In the genomic region with DNA sequence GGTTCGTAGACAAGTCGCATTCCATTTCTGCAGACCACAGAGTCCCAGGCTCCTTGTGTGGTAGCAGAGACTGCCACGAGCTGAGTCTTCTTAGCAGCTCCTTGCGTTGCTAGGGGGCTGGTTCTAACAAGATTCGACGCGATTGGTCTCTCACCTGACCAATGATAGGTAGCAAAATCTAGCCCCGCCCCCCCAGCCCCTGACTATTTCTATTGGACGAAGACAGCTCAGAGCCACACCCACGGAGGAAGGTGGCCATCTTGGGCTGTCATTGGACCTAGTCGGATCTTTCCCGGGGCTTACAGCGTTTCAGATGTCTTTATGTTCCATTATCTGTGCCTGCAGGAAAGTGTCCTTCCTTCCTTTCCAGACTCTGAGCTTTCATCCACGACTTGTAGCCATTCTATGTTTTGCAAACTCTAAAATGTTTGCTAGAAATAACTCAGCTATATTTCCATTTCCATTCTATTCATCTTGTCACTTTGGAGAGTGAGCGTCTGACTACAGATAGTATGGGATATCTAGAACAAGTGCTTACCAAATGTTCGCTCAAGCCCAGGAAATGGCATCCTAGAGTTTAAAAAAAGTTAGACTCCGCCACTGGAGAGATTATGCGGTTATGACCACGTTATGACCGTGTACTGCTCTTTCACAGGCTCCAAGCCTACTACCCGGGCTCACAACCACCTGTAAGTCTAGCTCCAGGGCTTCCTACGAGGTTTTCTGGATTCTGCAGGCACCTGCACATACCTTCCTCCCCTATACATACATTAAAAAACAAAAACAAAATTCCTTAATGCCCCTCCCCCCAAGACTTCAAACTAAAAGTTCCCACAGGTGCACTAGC, we compare ENCODE assay signal across 7 mouse cellular contexts. TPM values are rescaled to one million over a fixed set of nuclear protein-coding genes. Genes with fewer than 3 reads are reported as not detected.
DNase-seq lines count a peak whose midpoint lies in the region; ATAC-seq and TF ChIP-seq lines count a peak whose summit lies in the region.

No protein-coding gene starts in this region.

- H3K9ac ChIP-seq in limb, embryonic 14.5 days (ENCODE audit: low read depth, low read length, severe bottlenecking), result peak overlapping the region; percentile 44
- peak overlapping the region; percentile 53 for H3K9ac ChIP-seq in midbrain, embryonic 16.5 days (ENCODE audit: low read depth, low read length)

- no peaks in the 10 kb centered on the region for H3K27me3 ChIP-seq in limb, embryonic 14.5 days (ENCODE audit: control insufficient read depth, insufficient read depth, low read length)
- H3K27me3 ChIP-seq in midbrain, embryonic 16.5 days (ENCODE audit: control insufficient read depth, insufficient read depth, low read depth, low read length), result no peaks in the 10 kb centered on the region

- peaks cover 3% of the 10 kb centered on the region; the same call in 1 of the 2 replicates for H3K4me1 ChIP-seq in limb, embryonic 14.5 days (ENCODE audit: control insufficient read depth, insufficient read depth, low read length)
- peaks cover 8% of the 10 kb centered on the region for H3K4me1 ChIP-seq in midbrain, embryonic 16.5 days (ENCODE audit: control insufficient read depth, insufficient read depth, low read length)

- no peak overlapping the region for H3K27ac ChIP-seq in limb, embryonic 14.5 days (replicated peaks; ENCODE audit: low read depth, low read length)
- peak overlapping the region; percentile 89 for H3K27ac ChIP-seq in midbrain, embryonic 16.5 days (ENCODE audit: low read length)

- peak overlapping the region; percentile 64 for H3K4me2 ChIP-seq in limb, embryonic 14.5 days (replicated peaks; ENCODE audit: low read depth, low read length, severe bottlenecking)
- peak overlapping the region; percentile 61 for H3K4me2 ChIP-seq in midbrain, embryonic 16.5 days (ENCODE audit: low read length)

- H3K36me3 ChIP-seq in limb, embryonic 14.5 days (ENCODE audit: control insufficient read depth, insufficient read depth, low read length), result peaks cover 15% of the 10 kb centered on the region; the same call in 1 of the 2 replicates
- peaks cover 2% of the 10 kb centered on the region for H3K36me3 ChIP-seq in midbrain, embryonic 16.5 days (ENCODE audit: control insufficient read depth, insufficient read depth, low read length)

- 27% methylated on average over 18 of the region's 22 CpGs for WGBS in limb, embryonic 14.5 days
- WGBS in midbrain, embryonic 16.5 days, result 24% methylated on average over 22 of the region's 22 CpGs

- no peaks in the 10 kb centered on the region for H3K9me3 ChIP-seq in limb, embryonic 14.5 days (ENCODE audit: control insufficient read depth, low read length)
- H3K9me3 ChIP-seq in midbrain, embryonic 16.5 days (replicated peaks; ENCODE audit: control insufficient read depth, low read length, poor library complexity, severe bottlenecking), result no peaks in the 10 kb centered on the region

- peak; percentile 68 for DNase-seq in adrenal gland, postnatal 10 days
- DNase-seq in cerebellum, postnatal 4 days (ENCODE audit: low spot score in 2 of 2), result peak; percentile 26 to 54
- peak; percentile 40 to 66 for DNase-seq in frontal cortex, postnatal 36 days (ENCODE audit: low spot score in 2 of 2)
- DNase-seq in kidney, adult 9 months, result peak; percentile 60
- peak; percentile 98 for DNase-seq in limb, embryonic 14.5 days (ENCODE audit: low spot score)
- peak; percentile 22 to 34 for DNase-seq in spleen, postnatal 14 days (ENCODE audit: low spot score in 2 of 2)

- peak overlapping the region; percentile 41 for H3K4me3 ChIP-seq in limb, embryonic 14.5 days (replicated peaks; ENCODE audit: low read length)
- H3K4me3 ChIP-seq in midbrain, embryonic 16.5 days (ENCODE audit: low read depth, low read length), result peak overlapping the region; percentile 33

- peak; percentile 98 for ATAC-seq in limb, embryonic 14.5 days (ENCODE audit: low FRiP score, low read depth)
- ATAC-seq in midbrain, embryonic 16.5 days, result peak; percentile 97

- TF ChIP-seq POLR2A in limb, embryonic 14.5 days (IDR thresholded peaks at IDR 0.05; ENCODE audit: borderline replicate concordance, extremely low read depth, insufficient read depth, insufficient read length), result 0 out of 2 replicates have a peak, but pooled peaks have one; percentile 20

RNA-seq across cellular contexts. Expression of a gene that starts 8.8 kb away (rescaled TPM):
- 10 to 100 TPM; 24.0 to 25.3 TPM for total RNA-seq in adrenal gland, postnatal 10 days (2021)
- polyA plus RNA-seq in limb, embryonic 14.5 days (2012; rRNA removed), result 16.5 and 20.3 TPM in 2 replicates
- 24.9 and 26.9 TPM in 2 replicates for polyA plus RNA-seq in limb, embryonic 14.5 days (2014; fragmentation: Nextera tagmentation; extraction: Ambion mirVana)
- 30.6 and 31.5 TPM in 2 replicates for polyA plus RNA-seq in midbrain, embryonic 16.5 days (2015; fragmentation: Nextera tagmentation; extraction: Ambion mirVana)

RNA-seq across cellular contexts. Expression of a gene that starts 45.4 kb away (rescaled TPM):
- 100 to 1,000 TPM; 205 to 288 TPM for total RNA-seq in adrenal gland, postnatal 10 days (2021)
- 769 and 778 TPM in 2 replicates for polyA plus RNA-seq in limb, embryonic 14.5 days (2012; rRNA removed)
- polyA plus RNA-seq in limb, embryonic 14.5 days (2014; fragmentation: Nextera tagmentation; extraction: Ambion mirVana), result 453 and 466 TPM in 2 replicates
- polyA plus RNA-seq in midbrain, embryonic 16.5 days (2015; fragmentation: Nextera tagmentation; extraction: Ambion mirVana), result 456 and 531 TPM in 2 replicates

Comparison
In these comparisons a context has a peak if more than half of its experiments do, and no peak if none do; other contexts are left out.
1. DNase-seq: peak in every context shown above with its lines; median percentile 98 in limb, embryonic 14.5 days; 68 in adrenal gland, postnatal 10 days; 60 in kidney, adult 9 months; 53 in frontal cortex, postnatal 36 days; 40 in cerebellum, postnatal 4 days; 28 in spleen, postnatal 14 days.